Mouse (Mus musculus) CH12.LX (cell line): ENCODE data around the gene Tmod3.

ENCODE experiments used
- KAT2A ChIP-seq: IDR thresholded peaks from 2 replicates; pipeline ENCODE4 v1.6.1; 2012; ENCODE audit warnings: low read length, improper control_type of control experiment, inconsistent platforms; ENCODE audit not compliant: insufficient replicate concordance
- MAX ChIP-seq: IDR thresholded peaks from 2 replicates; pipeline ENCODE4 v1.6.1; 2011; ENCODE audit warnings: low read length, improper control_type of control experiment
- MAZ ChIP-seq: IDR thresholded peaks from 2 replicates; pipeline ENCODE4 v1.6.1; 2012; ENCODE audit warnings: low read depth, mild to moderate bottlenecking, inconsistent platforms, low read length, improper control_type of control experiment, moderate library complexity
- SMC3 ChIP-seq: IDR thresholded peaks from 2 replicates; pipeline ENCODE4 v1.6.1; 2011; ENCODE audit warnings: low read depth, low read length, improper control_type of control experiment
- ZNF384 ChIP-seq: IDR thresholded peaks from 2 replicates; pipeline ENCODE4 v1.6.1; 2012; ENCODE audit warnings: low read depth, low read length, improper control_type of control experiment, inconsistent platforms

DNA sequence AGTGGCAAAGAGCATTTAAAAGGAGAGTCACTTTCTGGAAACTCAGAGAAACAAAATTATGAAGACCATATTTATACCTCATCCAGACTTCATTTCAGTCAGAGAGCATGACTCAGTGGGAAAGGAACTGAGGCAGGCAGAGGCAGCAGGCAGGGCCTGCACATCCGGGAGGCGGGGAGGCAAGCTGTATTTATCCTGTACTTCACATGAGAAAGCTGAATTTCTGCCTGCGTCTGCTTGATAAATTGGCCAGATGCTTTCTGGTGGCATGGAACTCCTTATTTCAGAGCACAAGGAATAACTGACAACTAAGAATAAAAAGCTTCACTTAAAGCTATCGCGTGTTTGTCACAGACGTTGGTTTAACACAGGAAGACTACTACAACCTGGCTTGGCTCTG is 55.1 kb downstream of the Tmod3 start:
- no peak for TF ChIP-seq SMC3
- no peak for TF ChIP-seq KAT2A
- no peak for TF ChIP-seq MAZ
- no peak for TF ChIP-seq MAX
- no peak for TF ChIP-seq ZNF384
